Mouse (Mus musculus) gastrocnemius, adult 8-10 months (tissue): ENCODE data around the gene Atp6v0e. TPM values are rescaled to one million over a fixed set of nuclear protein-coding genes. Genes with fewer than 3 reads are reported as not detected.

ENCODE experiments used
- DNase-seq, 2 experiments: peaks; one replicate each; pipeline ENCODE4 v3.0.0; 2022; ENCODE audit warnings: low spot score in 2 of 2
- total RNA-seq, 4 experiments: library from RNA; stranded (reverse); gene quantifications; 2 replicates each; pipeline ENCODE4 v1.2.4; 2022

The Atp6v0e gene
- total RNA-seq, 4 experiments from 2014 or later: 42.0 to 50.3 (median 45.8) TPM

- no peak for DNase-seq
Measured at GRCm38 (mm10) chr17:26639791-26640190, 23.2 kb upstream of the Atp6v0e start.

DNA sequence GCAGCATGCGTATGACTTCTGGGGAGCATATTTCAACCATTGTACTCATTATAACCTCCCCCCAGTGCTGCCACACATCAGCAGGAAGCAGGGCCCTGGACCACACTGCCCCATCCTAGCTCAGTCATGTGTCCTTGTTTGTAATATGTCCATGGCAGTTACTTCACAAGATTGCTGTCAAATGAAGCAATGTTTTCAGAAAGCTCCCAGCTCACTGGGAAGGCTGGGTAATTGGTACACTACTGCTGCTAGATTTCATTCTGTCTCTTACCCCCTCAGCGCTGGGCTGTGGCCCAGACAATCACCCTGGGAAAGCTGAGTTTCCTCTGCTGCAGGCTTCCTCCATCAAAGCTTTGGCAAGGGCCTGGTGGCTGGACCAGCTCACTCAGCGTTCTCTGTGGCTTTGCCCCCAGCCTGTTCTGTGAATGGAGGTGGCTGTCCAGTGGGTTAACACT lies 22.7 kb upstream of the Atp6v0e start:
- DNase-seq: no peak

DNA sequence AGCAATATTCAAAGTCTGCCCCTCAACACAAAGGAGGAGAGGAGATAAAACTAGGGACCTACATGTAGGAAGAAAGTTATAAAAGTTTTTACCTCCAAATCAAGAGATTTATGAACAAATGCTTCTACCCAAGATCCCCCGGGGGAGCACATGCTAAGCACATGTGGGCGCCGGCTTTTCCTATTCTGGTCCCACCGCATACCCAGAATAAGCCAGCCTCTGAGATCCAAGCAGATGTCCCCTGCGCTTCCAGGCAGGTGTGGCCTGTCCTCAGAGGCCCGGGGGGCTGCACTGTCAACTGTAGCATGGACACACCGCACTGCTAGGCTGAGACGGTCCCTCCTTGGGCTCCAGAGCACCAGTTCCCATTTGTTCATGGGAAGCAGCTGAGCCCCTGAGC lies 19.6 kb upstream of the Atp6v0e start:
- DNase-seq: no peak

DNA sequence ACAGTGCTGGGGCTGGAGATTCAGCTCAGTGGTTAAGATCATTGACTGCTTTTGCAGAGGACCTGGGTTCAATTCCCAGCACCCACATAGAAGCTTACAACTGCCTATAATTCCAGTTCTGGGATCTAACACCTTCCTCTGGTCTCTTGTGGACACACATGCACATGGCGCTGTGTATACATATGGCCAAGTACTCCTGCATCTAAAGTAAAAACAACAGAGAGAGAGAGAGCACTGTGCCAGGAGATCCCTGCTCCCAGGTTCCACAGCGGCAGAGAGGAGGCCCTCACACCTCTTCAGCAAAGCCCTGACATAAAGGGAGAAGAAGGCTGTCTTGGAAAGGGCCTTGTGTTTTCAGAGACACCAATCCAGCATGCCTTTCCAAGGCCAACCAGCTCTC lies 19.0 kb upstream of the Atp6v0e start:
- DNase-seq: no peak

DNA sequence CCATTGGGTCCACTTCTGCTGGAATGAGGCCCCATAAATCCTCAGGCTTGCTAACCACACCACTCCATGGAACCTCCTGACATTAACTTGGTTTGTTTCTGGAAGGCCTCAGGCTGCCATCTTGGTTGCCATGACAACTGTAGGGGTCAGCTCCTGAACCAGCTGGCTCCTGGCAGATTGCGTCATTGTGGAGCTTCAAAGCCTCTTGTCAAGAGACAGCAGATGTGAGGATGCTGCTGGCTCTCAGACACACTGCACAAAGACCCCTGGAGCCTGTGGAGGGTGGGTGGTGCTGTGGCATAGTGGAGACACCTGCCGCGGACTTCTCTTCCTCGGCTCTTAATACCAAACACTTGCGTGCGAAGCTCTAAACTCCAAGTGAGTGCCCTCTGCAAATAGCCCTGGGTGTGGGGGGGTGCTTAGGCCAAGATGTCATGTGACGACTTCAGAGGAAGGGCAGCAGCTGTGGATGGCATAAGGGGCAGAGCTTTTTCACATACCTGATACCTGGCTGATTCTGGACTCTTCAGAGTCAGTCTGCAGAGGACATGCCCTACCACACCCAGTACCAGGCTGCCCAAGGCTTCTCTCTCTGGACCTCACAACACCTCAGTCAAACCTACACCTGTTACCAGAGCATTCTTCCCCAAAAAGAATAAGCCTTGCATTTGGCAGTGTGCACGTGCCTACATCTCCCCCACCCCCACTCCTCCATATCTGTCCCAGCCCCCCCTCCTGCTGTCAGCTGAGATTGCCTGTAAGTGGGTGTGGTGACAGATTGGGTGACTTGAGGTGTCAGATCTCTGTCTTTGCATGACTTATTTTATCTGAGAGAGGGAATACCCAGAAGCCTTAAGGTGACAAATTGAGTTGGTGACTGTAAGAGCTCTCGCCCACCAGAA lies 18.3 kb upstream of the Atp6v0e start:
- DNase-seq: no peak

GRCm38 (mm10) chr17:26645411-26645854 lies 17.6 kb upstream of the Atp6v0e start:
- no peak for DNase-seq

- DNase-seq: no peak
Measured at GRCm38 (mm10) chr17:26647283-26647682, 15.7 kb upstream of the Atp6v0e start.

GRCm38 (mm10) chr17:26649565-26649964 lies 13.5 kb upstream of the Atp6v0e start:
- no peak for DNase-seq

DNA sequence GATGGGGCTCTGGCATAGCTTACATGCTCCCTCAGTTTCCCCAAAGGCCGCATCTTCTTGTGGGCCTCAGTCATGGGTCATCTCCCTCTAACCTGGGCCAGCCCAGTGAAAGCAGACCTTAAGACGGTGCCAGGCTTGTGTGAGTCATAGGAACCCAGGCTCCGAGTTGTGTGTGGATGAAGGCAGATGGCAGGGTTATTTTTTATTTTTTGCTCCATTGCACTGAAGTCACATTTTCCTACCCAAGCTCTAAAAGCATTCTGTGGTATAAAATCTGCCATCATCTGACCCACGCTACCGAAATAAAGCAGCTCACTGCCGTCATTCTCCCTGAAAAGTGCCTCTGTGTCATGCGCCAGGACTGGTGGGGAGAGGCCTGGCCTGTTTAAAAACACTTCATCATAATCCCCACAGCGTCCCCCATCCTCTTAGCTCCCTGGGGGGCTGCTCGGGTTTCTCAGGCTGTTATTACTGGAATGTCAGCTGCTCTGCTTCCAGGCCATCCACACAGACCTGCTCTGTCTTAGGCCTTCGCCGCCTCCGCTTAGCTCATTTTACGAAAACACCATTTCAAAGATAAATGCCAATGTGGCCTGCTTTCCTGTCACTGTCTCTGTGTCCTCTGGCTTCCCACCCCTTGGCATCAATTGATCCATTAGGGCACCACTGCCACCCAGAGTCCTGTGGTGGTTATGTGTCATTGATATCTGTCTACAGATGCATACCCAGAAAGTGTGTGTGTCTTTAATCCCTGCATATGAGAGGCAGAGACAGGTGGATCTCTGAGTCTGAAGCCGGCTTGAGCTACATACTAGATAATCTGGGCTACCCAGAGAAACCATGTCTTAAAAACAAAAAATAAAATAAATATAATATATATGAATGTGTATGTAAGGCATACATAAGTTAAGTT lies 12.3 kb upstream of the Atp6v0e start:
- peak; percentile 37 to 60 for DNase-seq

DNA sequence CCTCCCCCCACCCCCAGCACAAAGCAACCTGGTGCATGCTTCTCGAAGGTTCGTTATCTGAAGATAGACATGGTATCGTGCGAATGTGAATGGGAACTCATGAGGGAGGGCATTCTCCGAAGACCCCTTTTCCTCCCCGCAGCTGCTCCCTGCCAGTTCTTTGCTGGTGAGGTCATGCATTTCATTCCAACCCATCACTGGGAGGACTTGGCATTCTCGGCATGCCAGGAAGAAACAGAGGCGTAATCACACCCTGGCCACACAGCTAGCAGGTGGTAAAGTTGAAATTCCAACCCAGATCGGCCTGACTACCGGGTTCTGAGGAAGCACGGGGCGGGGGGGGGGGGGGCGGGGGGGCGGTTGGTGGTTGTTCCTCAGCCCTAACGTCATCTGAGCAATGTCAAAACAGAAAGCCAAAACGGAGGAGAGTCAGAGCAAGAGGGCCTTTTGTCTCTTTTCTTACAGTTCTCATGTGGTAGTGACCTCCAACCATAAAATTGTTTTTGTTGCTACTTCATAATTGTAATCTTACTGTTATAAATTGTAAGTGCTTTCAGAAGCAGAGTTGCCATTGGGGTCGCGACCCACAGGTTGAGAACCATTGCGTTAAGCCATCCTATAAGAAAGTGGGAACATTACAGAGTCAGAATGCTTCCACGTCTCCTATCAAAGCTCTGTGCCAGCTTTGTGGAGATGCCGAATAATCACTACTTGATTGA lies 4.0 kb upstream of the Atp6v0e start:
- no peak for DNase-seq

DNA sequence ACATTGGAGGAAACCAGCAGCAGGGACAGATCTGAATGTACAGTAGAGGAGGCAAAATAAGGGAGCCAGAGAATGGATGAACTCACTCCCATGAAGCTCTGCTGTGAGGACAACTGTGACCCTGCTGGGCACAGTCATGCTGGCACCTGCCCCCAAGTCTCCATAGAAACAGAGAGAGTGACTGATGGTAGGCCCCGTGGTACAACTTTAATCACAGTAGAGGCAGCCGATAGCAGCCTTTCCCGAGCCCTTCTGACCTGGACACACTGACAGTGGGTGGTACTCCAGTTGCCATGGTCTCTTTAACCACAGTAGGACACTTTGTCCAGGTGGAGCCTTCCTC lies 3.5 kb upstream of the Atp6v0e start:
- DNase-seq: no peak

DNA sequence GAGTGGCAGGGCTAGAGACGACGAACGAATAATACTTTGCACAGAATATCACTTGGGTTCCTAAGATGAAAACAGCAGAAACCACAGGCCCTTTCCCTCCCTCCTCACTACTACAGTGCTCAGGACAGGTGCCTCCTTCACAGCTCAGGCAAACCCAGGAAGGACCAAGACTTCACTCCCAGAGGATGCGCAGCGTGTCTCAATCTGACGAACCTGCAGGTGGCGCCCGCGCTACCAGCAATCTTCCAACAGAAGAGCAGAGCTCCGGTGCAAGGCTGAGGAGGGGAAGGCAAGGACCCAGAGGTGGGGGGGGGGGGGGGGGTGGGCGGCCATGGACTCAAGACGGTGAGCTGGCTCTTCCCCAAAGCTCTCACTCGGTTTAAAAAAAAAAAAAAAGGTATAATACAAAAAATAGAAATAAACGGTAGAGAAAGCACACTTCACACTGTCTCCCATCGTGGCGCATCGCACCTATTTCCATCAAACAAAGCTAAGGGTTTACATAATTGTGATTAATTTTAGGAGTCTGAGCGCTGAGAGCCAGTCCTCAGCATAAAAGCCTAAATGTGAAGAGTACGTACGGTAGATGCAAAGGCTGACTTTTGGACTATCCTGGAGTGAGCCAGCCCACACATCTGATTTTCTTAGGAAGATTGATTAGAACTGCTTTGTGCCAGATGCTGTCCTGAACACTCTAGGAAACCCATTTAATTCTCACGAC lies 2.7 kb upstream of the Atp6v0e start:
- DNase-seq: peak; percentile 67 to 73

GRCm38 (mm10) chr17:26662204-26662603 lies 827 bp upstream of the Atp6v0e start:
- no peak for DNase-seq

GRCm38 (mm10) chr17:26665600-26665999 lies 2.6 kb downstream of the Atp6v0e start:
- no peak for DNase-seq

DNA sequence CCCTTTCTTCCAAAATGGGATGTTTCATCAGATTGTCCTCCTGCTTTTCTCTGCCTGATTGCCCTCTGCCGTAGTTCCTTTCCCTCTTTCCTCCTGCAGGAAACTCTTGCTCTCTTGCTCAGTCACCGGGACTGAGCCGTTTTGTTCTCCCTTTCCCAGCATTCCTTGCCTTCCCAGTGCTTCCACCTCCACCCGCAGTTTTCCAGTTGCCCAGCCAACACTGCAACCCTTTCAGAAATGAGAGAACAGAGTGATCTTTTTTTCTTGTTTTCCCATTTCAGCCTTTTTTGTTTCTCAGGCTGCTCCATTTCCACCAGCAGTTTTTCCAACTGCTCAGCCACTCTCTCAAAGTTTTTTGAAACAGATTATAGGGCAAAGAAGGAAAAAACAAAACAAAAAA lies 8.2 kb downstream of the Atp6v0e start:
- no peak for DNase-seq

DNA sequence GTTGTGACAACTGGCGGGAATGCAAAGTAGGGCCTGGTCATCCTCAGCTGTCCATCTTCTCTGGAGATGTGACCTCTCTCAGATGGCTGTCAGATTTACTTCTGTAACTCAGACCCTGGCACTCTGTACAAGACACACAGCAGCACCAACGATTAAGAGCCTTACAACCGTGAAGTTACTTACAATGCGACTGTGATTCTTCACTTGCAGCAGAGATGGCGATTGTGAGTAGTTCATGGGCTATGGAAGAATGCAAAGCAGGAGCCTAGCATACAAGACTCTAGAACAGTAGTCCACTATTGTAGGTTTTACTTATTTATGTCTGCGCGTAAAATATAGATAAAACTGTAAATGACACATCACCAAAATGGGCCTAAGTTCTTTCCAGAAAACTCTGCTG lies 12.8 kb downstream of the Atp6v0e start:
- DNase-seq: no peak

DNA sequence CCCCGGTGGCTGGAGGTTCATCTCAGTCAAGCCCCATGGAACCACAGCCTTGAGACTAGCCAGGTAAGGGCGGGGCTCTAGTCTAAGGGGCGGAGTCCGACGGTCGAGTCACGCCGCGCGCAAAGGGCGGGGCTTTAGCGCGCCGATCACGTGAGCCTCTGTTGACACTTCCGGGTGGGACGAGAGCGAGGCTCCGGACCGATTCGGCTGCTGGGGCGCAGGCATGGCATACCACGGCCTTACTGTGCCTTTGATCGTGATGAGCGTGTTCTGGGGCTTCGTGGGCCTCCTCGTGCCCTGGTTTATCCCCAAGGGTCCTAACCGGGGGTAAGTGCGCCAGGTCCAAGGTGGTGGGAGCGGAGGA lies 13.2 kb downstream of the Atp6v0e start:
- DNase-seq: peak; percentile 82 to 85

DNA sequence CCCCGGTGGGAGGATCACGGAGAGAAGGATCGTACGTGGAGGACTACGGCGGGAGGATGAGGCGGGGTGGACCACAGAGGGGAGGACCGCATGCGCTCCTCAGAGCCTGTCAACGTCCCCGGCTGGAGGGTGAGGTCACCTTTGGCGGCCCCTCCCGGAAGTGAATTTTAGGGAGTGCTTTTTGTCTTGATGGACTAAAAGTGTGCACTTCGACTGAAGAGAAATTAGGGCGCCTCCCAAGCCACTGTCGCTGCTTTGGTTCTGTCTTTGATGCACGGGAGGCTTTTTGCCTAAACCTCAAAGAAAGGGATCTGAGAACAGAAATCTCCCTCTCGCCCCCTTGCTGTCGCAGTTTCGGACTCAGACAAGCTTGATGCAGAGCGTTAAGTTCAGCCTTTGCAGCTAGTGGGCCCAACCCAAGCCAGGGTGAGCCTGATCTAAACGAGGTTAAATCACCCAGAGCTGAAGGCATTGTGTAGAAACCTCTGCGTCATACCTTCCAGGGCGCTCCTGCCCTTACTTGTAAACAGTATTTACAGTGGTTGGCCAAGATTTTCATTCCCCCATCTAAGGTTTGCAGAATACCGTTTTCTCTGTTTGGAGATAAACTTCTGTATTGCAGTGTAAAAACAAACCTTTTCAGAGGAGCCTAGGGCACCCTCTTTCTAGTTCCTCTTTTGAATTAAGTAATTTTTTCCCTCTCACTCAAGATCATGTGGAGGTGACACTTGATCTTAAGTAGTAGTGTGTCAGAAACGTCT lies 13.8 kb downstream of the Atp6v0e start:
- DNase-seq: peak; percentile 73 to 74

- DNase-seq: no peak
Measured at GRCm38 (mm10) chr17:26677711-26678637, 14.9 kb downstream of the Atp6v0e start.
